Mouse (Mus musculus) midbrain, postnatal 0 days (tissue): Measurements from ENCODE around the gene Rhoc. TPM values are rescaled to one million over a fixed set of nuclear protein-coding genes. Genes with fewer than 3 reads are reported as not detected.
A peak's percentile ranks its signal among the peaks of the same experiment; 100 is the strongest.
"Not testable (repeated sequence)": the region's sequence is repeated elsewhere in the genome, so short reads cannot be mapped to it uniquely, and the experiment has no call there.

Experiments
- ATAC-seq: fragments of 200-750 bp; cut with Nextera tagmentation; 2 replicates; pipeline ENCODE4 v1.8.0; 2017; ENCODE audit warnings: moderate number of reproducible peaks, mild to moderate bottlenecking, moderate TSS enrichment, moderate library complexity; ENCODE audit not compliant: low FRiP score
- DNase-seq: peaks from one replicate; pipeline ENCODE4 v3.0.0-alpha.2; 2015; ENCODE audit warnings: low spot score
- H3K27ac ChIP-seq: fragments of 300-500 bp; sonication (generic); 2 replicates; pipeline ENCODE4 v1.5.1; 2014; ENCODE audit warnings: low read depth, mild to moderate bottlenecking, low read length, mixed read lengths
- H3K27me3 ChIP-seq: fragments of 300-500 bp; sonication (generic); 2 replicates; pipeline ENCODE4 v1.6.1; 2014; ENCODE audit warnings: low read length, control low read depth, mixed read lengths; ENCODE audit not compliant: insufficient read depth
- H3K36me3 ChIP-seq: fragments of 300-500 bp; sonication (generic); 2 replicates; pipeline ENCODE4 v1.6.1; 2014; ENCODE audit warnings: low read length, control low read depth, mixed read lengths; ENCODE audit not compliant: insufficient read depth
- H3K4me1 ChIP-seq: fragments of 300-500 bp; sonication (generic); 2 replicates; pipeline ENCODE4 v1.6.1; 2014; ENCODE audit warnings: mild to moderate bottlenecking, control low read depth, antibody characterized with exemption, low read length, mixed read lengths; ENCODE audit not compliant: insufficient read depth
- H3K4me2 ChIP-seq: fragments of 300-500 bp; sonication (generic); 2 replicates; pipeline ENCODE4 v1.6.1; 2014; ENCODE audit warnings: low read depth, mild to moderate bottlenecking, low read length, mixed read lengths; ENCODE audit not compliant: poor library complexity, severe bottlenecking
- H3K4me3 ChIP-seq: fragments of 300-500 bp; sonication (generic); 2 replicates; pipeline ENCODE4 v1.5.1; 2014; ENCODE audit warnings: low read depth, mild to moderate bottlenecking, low read length, moderate library complexity
- H3K9ac ChIP-seq: fragments of 300-500 bp; sonication (generic); replicated peaks from 2 replicates; pipeline ENCODE4 v1.6.1; 2014; ENCODE audit warnings: mild to moderate bottlenecking, low read length, moderate library complexity, mixed read lengths; ENCODE audit not compliant: poor library complexity, severe bottlenecking
- H3K9me3 ChIP-seq: fragments of 300-500 bp; sonication (generic); 2 replicates; pipeline ENCODE4 v1.6.1; 2016; ENCODE audit warnings: low read length, control low read depth
- CTCF ChIP-seq: IDR thresholded peaks from 2 replicates; pipeline ENCODE4 v1.5.1; 2016; ENCODE audit warnings: antibody characterized with exemption, mild to moderate bottlenecking
- WGBS: fragments of 180-500 bp; shearing (Covaris S2); extraction: QIAGEN DNeasy Blood & Tissue Kit; methylation state at CpG from one replicate; pipeline ENCODE4 v1.1.7; 2014; 5-methylcytosine and 5-hydroxymethylcytosine counted together
- polyA plus RNA-seq: library from polyadenylated mRNA; unstranded; fragments of >200 nt; fragmentation: Nextera tagmentation; extraction: Ambion mirVana; gene quantifications from 2 replicates; pipeline ENCODE4 v1.2.1, GENCODE M21; 2015
- total RNA-seq: library from RNA; depleted of rRNA; stranded (reverse); fragments of >200 nt; gene quantifications from 2 replicates; pipeline ENCODE4 v1.2.3, GENCODE M21; 2014

Rhoc gene
- total and polyA plus RNA-seq, 2 experiments from 2014 or later: 39.9 to 50.9 TPM

DNA sequence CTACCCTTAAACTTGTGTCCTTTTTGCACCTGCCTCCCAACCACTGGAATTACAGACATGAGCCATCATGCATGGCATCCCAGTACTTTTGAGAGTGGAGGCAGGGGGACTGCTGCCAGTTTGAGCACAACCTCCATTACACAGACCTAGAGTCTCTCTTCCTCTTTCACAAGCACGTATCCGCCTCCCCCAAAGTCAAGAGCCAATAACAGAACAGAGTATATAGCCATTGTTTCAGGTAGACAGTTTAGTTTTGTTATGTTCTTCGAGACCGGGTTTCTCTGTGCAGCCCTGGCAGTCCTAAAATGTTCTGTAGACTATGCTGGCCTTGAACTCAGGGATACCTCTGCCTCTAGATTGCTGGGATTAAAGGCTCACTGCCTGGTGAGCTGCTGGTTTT, 24.1 kb downstream of the Rhoc start:
- H3K4me1 ChIP-seq: peaks cover 3% of the 10 kb centered on the region; the same call in 1 of the 2 replicates
- no peaks in the 10 kb centered on the region for H3K27me3 ChIP-seq
- ATAC-seq: no peak
- 87% methylated on average over 4 of the region's 4 CpGs for WGBS
- no peaks in the 10 kb centered on the region for H3K9me3 ChIP-seq
- no peak overlapping the region for H3K27ac ChIP-seq
- H3K36me3 ChIP-seq: no peaks in the 10 kb centered on the region
- H3K4me3 ChIP-seq: no peak overlapping the region
- H3K4me2 ChIP-seq: no peak overlapping the region
- no peak for DNase-seq
- no peak for TF ChIP-seq CTCF
- no peak overlapping the region for H3K9ac ChIP-seq

- not testable (repeated sequence) for H3K4me3 ChIP-seq, DNase-seq, H3K27ac ChIP-seq, H3K9me3 ChIP-seq, H3K4me1 ChIP-seq, H3K36me3 ChIP-seq, H3K9ac ChIP-seq, H3K4me2 ChIP-seq, H3K27me3 ChIP-seq, ATAC-seq
- WGBS: 88% methylated on average over 7 of the region's 7 CpGs
Observed at GRCm38 (mm10) chr3:104813227-104813626, 25.1 kb downstream of the Rhoc start.

DNA sequence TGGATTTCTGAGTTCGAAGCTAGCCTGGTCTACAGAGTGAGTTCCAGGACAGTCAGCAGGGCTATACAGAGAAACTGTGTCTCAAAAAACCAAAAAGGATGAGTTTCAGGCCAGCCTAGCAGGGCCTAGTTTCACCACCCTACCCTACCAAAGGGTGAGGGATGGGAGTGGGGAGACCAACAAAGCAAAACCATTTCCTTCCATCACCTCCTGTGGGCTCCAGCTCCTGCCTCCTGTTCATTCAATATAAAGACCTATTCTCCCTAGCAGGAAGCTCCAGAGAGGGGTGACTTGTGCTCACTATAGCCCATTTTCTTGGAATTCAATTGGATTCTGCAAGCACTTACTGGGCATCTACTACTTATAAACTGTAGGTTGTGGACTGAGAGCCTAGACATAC, 26.6 kb downstream of the Rhoc start:
- no peak for DNase-seq
- Histone ChIP-seq H3K27ac (no peak overlapping the region), H3K9ac (no peak overlapping the region), H3K4me1 (peaks cover 3% of the 10 kb centered on the region; the same call in 1 of the 2 replicates), H3K4me2 (no peak overlapping the region), H3K4me3 (no peak overlapping the region), H3K9me3 (no peaks in the 10 kb centered on the region), H3K27me3 (no peaks in the 10 kb centered on the region), H3K36me3 (no peaks in the 10 kb centered on the region)
- TF ChIP-seq CTCF: no peak
- no peak for ATAC-seq
- 100% methylated on average over 1 of the region's 1 CpGs for WGBS

DNA sequence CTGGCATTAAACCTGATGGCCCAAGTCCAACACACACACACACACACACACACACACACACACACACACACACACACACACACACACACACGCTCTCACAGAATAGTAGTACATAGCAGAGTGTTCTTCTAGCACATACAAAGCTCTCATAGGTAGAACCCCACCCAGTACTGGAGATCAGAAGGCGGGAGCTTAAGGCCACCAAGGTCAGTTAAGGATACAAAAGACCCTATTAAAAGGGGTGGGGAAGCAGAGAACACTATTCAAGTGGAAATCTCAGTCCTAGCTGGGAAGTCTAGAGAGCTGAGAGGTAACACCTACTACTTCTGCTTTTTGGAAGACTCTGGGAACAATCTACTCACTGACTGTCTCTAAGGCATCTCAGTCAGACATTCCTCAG, 27.2 kb downstream of the Rhoc start:
- Histone ChIP-seq H3K27ac (no peak overlapping the region), H3K9ac (no peak overlapping the region), H3K27me3 (no peaks in the 10 kb centered on the region), H3K4me3 (no peak overlapping the region), H3K36me3 (no peaks in the 10 kb centered on the region), H3K4me1 (peaks cover 3% of the 10 kb centered on the region; the same call in 1 of the 2 replicates), H3K9me3 (no peaks in the 10 kb centered on the region), H3K4me2 (no peak overlapping the region)
- DNase-seq: no peak
- 84% methylated on average over 2 of the region's 2 CpGs for WGBS
- TF ChIP-seq CTCF: no peak
- no peak for ATAC-seq

- H3K4me2 ChIP-seq: no peak overlapping the region
- ATAC-seq: no peak
- WGBS: 97% methylated on average over 7 of the region's 7 CpGs
Observed at GRCm38 (mm10) chr3:104816130-104816529, 28.0 kb downstream of the Rhoc start.

GRCm38 (mm10) chr3:104817481-104817990, 29.4 kb downstream of the Rhoc start:
- H3K4me1 ChIP-seq: peaks cover 3% of the 10 kb centered on the region; the same call in 1 of the 2 replicates
- ATAC-seq: peak; percentile 84
- no peaks in the 10 kb centered on the region for H3K27me3 ChIP-seq
- H3K27ac ChIP-seq: peak overlapping the region; percentile 68
- H3K9me3 ChIP-seq: no peaks in the 10 kb centered on the region
- TF ChIP-seq CTCF: no peak
- peaks cover 2% of the 10 kb centered on the region; the same call in 1 of the 2 replicates for H3K36me3 ChIP-seq
- H3K4me3 ChIP-seq: peak overlapping the region; percentile 84
- H3K4me2 ChIP-seq: peak overlapping the region; percentile 96
- peak; percentile 37 for DNase-seq
- under 1% methylated on average over 45 of the region's 46 CpGs for WGBS
- H3K9ac ChIP-seq: peak overlapping the region; percentile 84

More at GRCm38 (mm10) chr3:104816130-104816529, 28.0 kb downstream of the Rhoc start:
- Histone ChIP-seq H3K36me3 (no peaks in the 10 kb centered on the region), H3K9ac (no peak overlapping the region), H3K4me3 (no peak overlapping the region), H3K4me1 (peaks cover 3% of the 10 kb centered on the region; the same call in 1 of the 2 replicates), H3K27me3 (no peaks in the 10 kb centered on the region), H3K9me3 (no peaks in the 10 kb centered on the region), H3K27ac (no peak overlapping the region)
- no peak for TF ChIP-seq CTCF
- no peak for DNase-seq
